Mouse (Mus musculus) ES-E14 (cell line): ENCODE data around the gene Mmrn2. TPM values are rescaled to one million over a fixed set of nuclear protein-coding genes. Genes with fewer than 3 reads are reported as not detected.
A peak's percentile ranks its signal among the peaks of the same experiment; 100 is the strongest.

ENCODE experiments used
- DNase-seq: peaks from one replicate; pipeline ENCODE4 v3.0.0-alpha.2; 2013; ENCODE audit warnings: low read depth, low spot score
- H3K27ac ChIP-seq: 2 replicates; pipeline ENCODE4 v1.5.1; 2012; ENCODE audit warnings: low read depth, mild to moderate bottlenecking, low read length, moderate library complexity, mixed read lengths; ENCODE audit not compliant: poor library complexity, insufficient read depth, severe bottlenecking
- H3K36me3 ChIP-seq: 2 replicates; pipeline ENCODE4 v1.6.1; 2012; ENCODE audit warnings: mild to moderate bottlenecking, low read length, moderate library complexity, mixed read lengths; ENCODE audit not compliant: control insufficient read depth, poor library complexity, insufficient read depth, severe bottlenecking
- H3K4me1 ChIP-seq, 2 experiments: fragments of 150-350 bp in 1 of 2; sonication (generic) in 1 of 2; 2 replicates each; pipeline ENCODE4 v1.6.1; 2012; ENCODE audit warnings: low read length in 2 of 2, mild to moderate bottlenecking in 1 of 2, mixed read lengths in 1 of 2; ENCODE audit not compliant: control insufficient read depth in 2 of 2, insufficient read depth in 2 of 2, poor library complexity in 1 of 2
- H3K4me3 ChIP-seq, 2 experiments: fragments of 150-350 bp in 1 of 2; sonication (generic) in 1 of 2; 2 replicates each; pipeline ENCODE4 v1.5.1; 2012; ENCODE audit warnings: low read length in 2 of 2, low read depth in 1 of 2, mild to moderate bottlenecking in 1 of 2, mixed read lengths in 1 of 2; ENCODE audit not compliant: insufficient read depth in 1 of 2, poor library complexity in 1 of 2, severe bottlenecking in 1 of 2
- H3K9ac ChIP-seq: 2 replicates; pipeline ENCODE4 v1.6.1; 2012; ENCODE audit warnings: low read depth, mild to moderate bottlenecking, low read length, mixed read lengths; ENCODE audit not compliant: poor library complexity, insufficient read depth, severe bottlenecking
- H3K9me3 ChIP-seq: fragments of 150-350 bp; sonication (generic); 2 replicates; pipeline ENCODE4 v1.6.1; 2012; ENCODE audit warnings: low read depth, mild to moderate bottlenecking, low read length; ENCODE audit not compliant: control insufficient read depth, insufficient read depth
- CHD2 ChIP-seq: IDR thresholded peaks from 2 replicates; pipeline ENCODE4 v1.6.1; 2014; ENCODE audit warnings: mild to moderate bottlenecking, low read depth, low read length, inconsistent platforms
- HCFC1 ChIP-seq: IDR thresholded peaks from 2 replicates; pipeline ENCODE4 v1.6.1; 2012; ENCODE audit warnings: low read length, inconsistent platforms, borderline replicate concordance; ENCODE audit not compliant: insufficient read depth
- MAFK ChIP-seq: IDR thresholded peaks from 2 replicates; pipeline ENCODE4 v1.6.1; 2014; ENCODE audit warnings: mild to moderate bottlenecking, low read depth, low read length, inconsistent platforms; ENCODE audit not compliant: insufficient read depth
- ZC3H11A ChIP-seq: IDR thresholded peaks from 2 replicates; pipeline ENCODE4 v1.6.1; 2012; ENCODE audit warnings: low read depth, mild to moderate bottlenecking, inconsistent platforms, low read length, borderline replicate concordance
- ZNF384 ChIP-seq: IDR thresholded peaks from 2 replicates; pipeline ENCODE4 v1.6.1; 2012; ENCODE audit warnings: low read depth, low read length, inconsistent platforms
- in situ Hi-C, 2 experiments: fragments of 600-800 bp; cut with MboI; formaldehyde crosslinking; loops; one replicate each; pipeline ENCODE4 v1.15.1; 2025; ENCODE audit warnings: low sequenced_read_pairs in 2 of 2, inconsistent platforms in 1 of 2; ENCODE audit not compliant: unreplicated experiment in 2 of 2
- total RNA-seq: library from RNA; depleted of rRNA; stranded (reverse); fragments of 300-350 nt; gene quantifications from 2 replicates; pipeline ENCODE4 v1.2.3, GENCODE M21; 2012

Mmrn2 gene
- total RNA-seq, 1 experiment: 17.4 TPM

- Histone ChIP-seq H3K4me1 (peaks cover 12 to 13% of the 10 kb centered on the region in 2 experiments; a peak in 3 of 4 replicates), H3K4me3 (no peak overlapping the region; a peak in 1 of 4 replicates), H3K36me3 (peaks cover 3% of the 10 kb centered on the region; the same call in 1 of the 2 replicates), H3K9me3 (no peaks in the 10 kb centered on the region), H3K27ac (peak overlapping the region; percentile 75), H3K9ac (peak overlapping the region; percentile 4; the same call in 1 of the 2 replicates)
- in situ Hi-C loops: no loop called here
- no peak for TF ChIP-seq ZNF384
- TF ChIP-seq ZC3H11A: no peak
- no peak for TF ChIP-seq CHD2
- TF ChIP-seq MAFK: no peak
- no peak for DNase-seq
Measured at GRCm38 (mm10) chr14:34365147-34365507, 10.1 kb upstream of the Mmrn2 start.

GRCm38 (mm10) chr14:34370203-34370602 lies 5.1 kb upstream of the Mmrn2 start:
- in situ Hi-C loops: no loop called here
- Histone ChIP-seq H3K4me3 (no peak overlapping the region), H3K9me3 (no peaks in the 10 kb centered on the region), H3K4me1 (peaks cover 4 to 23% of the 10 kb centered on the region in 2 experiments; a peak in 2 of 4 replicates), H3K9ac (no peak overlapping the region), H3K36me3 (peaks cover 3% of the 10 kb centered on the region; the same call in 1 of the 2 replicates), H3K27ac (no peak overlapping the region)
- DNase-seq: no peak
- TF ChIP-seq ZC3H11A (no peak), CHD2 (no peak), MAFK (no peak), HCFC1 (no peak), ZNF384 (no peak)

- H3K9ac ChIP-seq: no peak overlapping the region
- in situ Hi-C loops: no loop called here
- peaks cover under 1% of the 10 kb centered on the region; the same call in 1 of the 2 replicates for H3K36me3 ChIP-seq
- H3K4me1 ChIP-seq: peaks cover 4 to 28% of the 10 kb centered on the region in 2 experiments; a peak in 2 of 4 replicates
- TF ChIP-seq HCFC1 (no peak), ZC3H11A (no peak), CHD2 (no peak), MAFK (no peak), ZNF384 (no peak)
- no peak overlapping the region; the same call in 1 of the 2 replicates for H3K27ac ChIP-seq
- no peak for DNase-seq
- no peak overlapping the region for H3K4me3 ChIP-seq
- no peaks in the 10 kb centered on the region for H3K9me3 ChIP-seq
Measured at GRCm38 (mm10) chr14:34370921-34371320, 4.3 kb upstream of the Mmrn2 start.

- no peak overlapping the region for H3K9ac ChIP-seq
- H3K27ac ChIP-seq: no peak overlapping the region
- TF ChIP-seq CHD2 (no peak), HCFC1 (no peak), ZC3H11A (no peak), ZNF384 (no peak), MAFK (no peak)
- no peaks in the 10 kb centered on the region for H3K9me3 ChIP-seq
- no peak for DNase-seq
- no peaks in the 10 kb centered on the region for H3K36me3 ChIP-seq
- in situ Hi-C loops: no loop called here
- H3K4me3 ChIP-seq: no peak overlapping the region
- peaks cover 7 to 35% of the 10 kb centered on the region in 2 experiments; a peak in 3 of 4 replicates for H3K4me1 ChIP-seq
Measured at GRCm38 (mm10) chr14:34371763-34372162, 3.5 kb upstream of the Mmrn2 start.
